Mouse (Mus musculus): ENCODE measurements around the gene Pcolce2.

The Pcolce2 gene

DNA sequence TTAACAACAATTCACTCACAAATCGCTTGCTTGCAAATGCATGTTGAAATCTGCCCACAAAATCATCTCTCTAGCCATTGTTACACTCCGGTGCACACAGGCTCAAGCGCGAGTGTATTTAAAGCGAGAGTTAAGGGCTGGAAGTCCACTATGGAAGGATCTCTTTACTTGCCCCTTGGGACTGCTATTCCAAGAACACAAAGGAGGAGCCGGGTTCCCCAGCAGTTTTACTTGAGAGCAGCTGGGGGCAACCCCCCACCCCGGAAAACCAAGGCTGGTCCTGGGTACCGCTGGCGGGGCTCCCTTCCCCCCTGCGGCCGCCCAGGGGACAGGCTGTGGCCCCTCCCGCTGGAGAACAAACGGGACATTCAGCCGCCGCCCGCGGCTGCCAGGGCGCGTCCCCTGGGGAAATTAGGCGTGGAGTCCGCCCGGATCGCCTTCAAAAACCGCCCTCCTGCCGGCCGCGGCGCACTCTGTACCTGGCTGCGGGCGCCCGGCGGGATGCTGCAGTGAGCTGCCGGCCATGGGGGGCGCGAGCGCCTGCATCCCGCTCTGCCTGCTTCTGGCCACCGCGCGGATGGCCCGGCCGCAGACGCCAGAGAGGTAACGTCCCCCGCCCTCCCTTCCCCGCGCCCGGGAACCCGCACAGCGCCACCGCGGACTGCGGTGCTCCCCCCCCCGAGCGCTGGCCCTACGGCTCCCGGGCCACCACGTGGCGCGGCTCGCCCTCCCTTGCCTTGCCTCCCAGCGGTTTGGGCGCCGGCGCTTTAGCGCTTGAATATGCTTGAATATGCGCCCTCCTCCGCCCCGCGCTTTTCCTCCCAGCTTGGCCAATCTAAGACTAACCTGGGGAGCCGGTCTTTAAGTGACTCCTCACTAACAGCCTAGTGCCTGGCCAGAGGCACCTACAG is at the start of gene Pcolce2:
Gene Pcolce2 (plus strand): TSS at position 331 of the 911 bp plus-strand sequence.
- under 1% methylated on average over 67 of the region's 71 CpGs for WGBS

DNA sequence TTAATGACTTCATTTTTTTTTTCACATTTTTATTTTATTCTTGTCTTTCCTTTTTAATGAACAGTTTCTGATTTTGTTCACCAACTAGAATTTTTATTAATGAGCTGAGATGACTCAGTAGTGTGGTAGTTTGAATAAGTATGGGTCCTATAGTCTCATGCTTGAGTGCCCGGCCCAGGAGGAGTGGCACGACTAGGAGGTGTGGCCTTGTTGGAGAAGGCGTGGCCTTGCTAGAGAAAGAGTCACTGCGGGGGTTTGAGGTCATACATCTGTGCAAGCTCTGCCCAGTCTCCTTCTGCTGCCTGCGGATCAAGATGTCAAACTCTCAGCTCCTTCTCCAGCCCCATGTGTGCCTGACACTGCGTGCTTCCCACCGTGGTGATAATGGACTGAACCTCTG is 49.3 kb upstream of the Pcolce2 start:
- 88% methylated on average over 7 of the region's 7 CpGs for WGBS

DNA sequence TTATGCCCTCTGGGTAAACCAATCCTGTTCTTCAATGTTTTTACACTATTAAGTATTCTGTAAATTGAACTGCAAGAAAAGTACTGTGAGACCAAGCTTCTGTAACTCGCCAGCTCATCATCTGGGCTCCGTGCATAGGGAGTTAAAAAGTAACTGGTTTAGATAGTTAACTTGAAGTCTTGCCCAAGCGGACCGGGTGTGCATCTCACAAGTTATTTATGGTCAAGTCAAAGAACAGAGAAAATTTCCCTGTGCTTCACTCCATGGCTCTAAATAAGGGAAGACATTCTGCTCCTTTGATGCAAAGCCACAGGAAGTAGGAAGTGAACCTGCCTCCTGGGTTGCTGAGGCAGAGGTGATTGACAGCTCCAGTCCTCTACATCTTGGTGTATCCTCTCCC is 43.1 kb upstream of the Pcolce2 start:
- WGBS = 77% methylated on average over 4 of the region's 4 CpGs

DNA sequence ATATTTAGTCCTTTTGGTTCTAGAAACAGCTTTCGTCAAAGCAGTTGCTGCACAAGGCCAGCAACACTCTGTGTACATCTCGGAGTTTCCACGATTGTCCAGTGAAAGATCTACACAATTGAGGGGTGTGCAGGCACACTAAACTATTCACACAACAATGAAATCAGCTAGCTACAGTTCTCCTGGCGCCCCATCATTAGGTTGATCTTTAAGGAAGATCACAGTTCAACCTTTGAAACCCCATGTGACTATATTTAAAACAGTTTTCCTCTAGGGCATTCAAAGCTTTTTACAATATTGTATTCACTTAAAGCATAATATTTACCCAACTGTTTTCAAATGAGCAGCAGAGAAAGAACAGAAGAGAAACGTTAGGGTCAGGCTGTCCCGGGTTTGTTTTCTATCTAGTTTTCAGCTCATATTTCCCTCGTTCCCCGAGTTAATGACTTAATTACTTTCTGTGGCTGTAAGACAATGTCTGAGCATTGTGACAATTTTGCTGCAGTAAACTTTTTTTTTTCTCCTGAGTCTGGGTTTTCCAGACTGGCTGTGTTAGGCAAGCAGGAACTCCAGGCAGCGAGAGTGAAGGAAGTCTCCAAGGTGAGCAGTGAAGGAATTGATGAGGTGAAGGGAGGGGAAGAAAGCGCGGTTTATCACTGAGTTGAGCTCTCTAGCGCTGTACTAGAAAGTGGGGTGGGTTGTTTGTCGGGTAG is 39.8 kb upstream of the Pcolce2 start:
- WGBS = 51% methylated on average over 13 of the region's 13 CpGs

GRCm38 (mm10) chr9:95598179-95598721 is 39.2 kb upstream of the Pcolce2 start:
- WGBS = 61% methylated on average over 19 of the region's 19 CpGs

- 91% methylated on average over 4 of the region's 4 CpGs for WGBS
Observed at GRCm38 (mm10) chr9:95599399-95599798, 38.0 kb upstream of the Pcolce2 start.

- 75% methylated on average over 3 of the region's 3 CpGs for WGBS
Observed at GRCm38 (mm10) chr9:95602849-95603248, 34.6 kb upstream of the Pcolce2 start.

DNA sequence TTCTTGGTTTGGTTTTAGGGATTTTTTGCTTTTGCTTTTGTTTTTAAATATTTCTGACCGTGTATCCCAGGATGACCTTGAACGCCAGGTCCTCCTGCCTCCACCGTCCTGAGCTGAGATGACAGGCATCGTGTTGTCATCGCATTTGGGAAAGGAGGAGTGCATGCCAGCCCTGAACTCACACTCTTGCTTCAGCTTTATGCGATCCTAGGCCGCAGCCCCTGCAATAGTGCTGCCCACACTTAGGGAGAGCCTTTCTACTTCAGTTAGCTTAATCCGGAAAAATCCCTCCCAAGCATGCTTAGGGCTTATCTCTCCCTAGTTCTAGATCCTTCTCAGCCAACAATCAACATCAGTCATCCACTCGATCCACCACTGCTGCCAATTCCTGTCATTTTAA is 34.1 kb upstream of the Pcolce2 start:
- WGBS = 84% methylated on average over 9 of the region's 9 CpGs

DNA sequence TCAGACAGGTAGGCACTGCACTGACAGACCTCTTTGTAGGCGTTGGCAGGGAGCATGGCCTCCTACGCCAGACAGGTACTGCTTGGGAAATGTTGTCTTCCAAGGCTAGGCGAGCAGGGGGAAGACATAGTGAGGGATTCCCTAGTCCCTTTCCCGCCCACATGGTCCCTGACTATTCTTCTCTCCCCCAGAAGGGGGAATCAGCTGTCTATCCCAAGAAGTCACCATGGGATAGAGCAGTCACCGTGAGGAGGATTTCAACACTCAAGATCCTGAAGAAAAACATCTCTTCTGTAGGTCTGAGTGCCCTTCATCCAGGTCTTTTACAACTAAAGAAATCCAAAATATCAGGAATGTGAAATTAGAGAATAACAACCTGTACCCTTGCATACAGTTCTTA is 30.2 kb upstream of the Pcolce2 start:
- 73% methylated on average over 5 of the region's 5 CpGs for whole genome bisulfite sequencing

DNA sequence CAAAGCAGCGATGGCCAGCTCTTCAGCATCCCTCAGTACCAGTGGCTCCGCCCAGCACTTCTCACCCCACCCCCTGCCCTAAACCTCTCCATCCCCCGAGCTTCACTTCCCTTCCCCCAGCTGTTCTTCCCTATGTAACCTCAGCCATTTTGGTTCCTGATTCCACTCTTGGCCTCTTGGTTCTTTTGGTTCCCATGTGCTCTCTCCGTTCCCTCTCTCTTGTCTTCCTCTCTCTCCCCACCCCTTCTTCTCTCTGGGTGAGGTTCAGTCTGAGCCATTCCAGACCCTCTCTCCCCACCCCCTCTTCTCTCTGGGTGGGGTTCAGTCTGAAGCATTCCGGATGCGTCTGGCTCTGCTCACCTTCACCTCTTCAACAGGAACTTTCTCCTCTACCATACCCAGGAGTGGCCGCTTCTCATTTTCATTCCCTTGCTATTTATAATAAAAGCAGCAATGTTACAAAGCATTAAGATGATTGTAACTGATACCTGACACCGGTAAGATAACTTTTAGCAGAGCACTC is 25.1 kb upstream of the Pcolce2 start:
- WGBS = 85% methylated on average over 8 of the region's 8 CpGs

DNA sequence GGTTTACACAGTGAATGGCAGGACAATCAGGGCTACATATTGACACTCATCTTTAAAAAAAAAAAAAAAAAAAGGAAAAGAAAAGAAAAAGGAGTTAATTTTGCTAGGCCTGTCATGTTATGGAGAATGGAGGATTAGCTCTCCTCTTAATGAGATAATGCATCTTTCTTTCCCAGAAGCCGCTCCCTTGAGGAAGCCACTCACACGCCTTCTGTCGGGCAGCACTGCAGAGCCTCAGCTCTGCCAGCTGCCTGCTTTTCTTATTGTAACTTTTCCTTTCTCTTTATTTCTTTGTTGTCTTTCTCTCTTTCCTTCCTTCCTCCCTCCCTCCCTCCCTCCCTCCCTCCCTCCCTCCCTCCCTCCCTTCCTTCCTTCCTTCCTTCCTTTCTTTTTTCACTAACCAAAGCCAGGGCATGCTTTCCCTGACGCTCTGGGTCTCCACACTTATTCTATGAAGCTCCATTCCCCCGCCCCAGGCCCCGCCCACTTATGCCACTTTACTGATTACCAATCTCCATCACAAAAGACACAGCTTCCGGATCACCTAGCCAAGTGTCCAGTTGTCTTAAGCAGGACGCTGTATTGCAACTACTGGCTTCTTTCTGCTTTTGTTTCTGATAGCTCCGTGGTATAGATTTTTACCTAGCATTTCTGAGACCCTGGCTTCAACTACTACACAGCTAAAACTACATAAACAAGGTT is 23.8 kb upstream of the Pcolce2 start:
- WGBS = 34% methylated on average over 9 of the region's 9 CpGs

DNA sequence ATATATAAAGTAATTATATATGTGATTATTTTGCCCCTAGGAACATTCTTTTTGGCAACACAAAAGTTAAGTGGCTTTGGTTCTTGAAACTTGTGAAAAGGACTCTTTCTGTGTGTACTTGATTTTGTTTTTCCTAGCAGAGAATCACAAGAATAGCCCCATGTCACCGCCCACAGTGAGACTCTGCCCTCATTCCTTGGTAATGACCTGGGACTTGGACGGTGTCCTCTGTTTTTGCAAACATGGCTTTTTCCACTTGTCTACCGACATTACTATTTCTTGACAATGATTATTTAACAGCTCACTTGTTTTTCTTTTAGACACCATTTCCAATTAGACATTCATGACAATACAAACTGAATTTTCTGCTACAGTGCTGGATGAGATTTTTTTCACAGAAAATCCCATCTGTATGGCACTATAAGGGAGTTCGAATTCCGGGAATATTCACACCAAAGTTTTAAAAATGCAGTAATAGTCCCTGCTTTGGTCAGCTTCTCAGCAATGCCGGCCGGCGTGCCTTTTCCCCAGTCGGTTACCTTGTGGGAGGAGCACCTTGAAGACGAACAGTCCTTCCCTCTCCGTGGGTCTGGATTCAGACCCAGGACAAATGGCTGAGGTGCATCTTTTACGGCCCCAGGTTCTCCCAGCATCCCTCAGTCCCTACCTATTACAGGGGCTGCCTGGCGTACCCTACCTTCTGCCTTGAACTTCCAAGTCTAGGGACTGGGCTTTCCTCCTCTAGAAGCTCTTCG is 22.4 kb upstream of the Pcolce2 start:
- WGBS = 79% methylated on average over 14 of the region's 14 CpGs

- WGBS = 86% methylated on average over 3 of the region's 3 CpGs
Observed at GRCm38 (mm10) chr9:95615961-95616360, 21.4 kb upstream of the Pcolce2 start.

DNA sequence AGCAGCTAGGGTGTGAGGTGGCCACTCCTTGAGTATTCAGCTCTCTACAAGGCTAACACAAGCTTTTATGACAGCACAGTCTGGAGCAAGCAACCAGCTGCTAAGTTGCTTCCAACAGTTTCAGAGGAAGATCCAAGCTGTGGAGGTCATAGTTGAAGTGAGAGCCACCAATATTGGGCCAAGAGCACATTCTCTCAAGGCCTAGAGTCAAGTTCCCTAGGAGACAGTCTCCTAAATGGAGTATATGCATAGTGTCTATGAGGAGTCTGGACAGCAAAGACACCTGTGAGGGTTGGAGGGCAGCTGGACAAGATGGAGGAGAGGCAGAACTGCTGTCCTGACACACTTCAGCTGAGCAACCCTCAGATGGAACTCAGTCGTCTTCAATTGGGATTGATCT is 18.8 kb upstream of the Pcolce2 start:
- WGBS = 95% methylated on average over 1 of the region's 1 CpGs

GRCm38 (mm10) chr9:95624072-95624471 is 13.3 kb upstream of the Pcolce2 start:
- 87% methylated on average over 3 of the region's 3 CpGs for WGBS

DNA sequence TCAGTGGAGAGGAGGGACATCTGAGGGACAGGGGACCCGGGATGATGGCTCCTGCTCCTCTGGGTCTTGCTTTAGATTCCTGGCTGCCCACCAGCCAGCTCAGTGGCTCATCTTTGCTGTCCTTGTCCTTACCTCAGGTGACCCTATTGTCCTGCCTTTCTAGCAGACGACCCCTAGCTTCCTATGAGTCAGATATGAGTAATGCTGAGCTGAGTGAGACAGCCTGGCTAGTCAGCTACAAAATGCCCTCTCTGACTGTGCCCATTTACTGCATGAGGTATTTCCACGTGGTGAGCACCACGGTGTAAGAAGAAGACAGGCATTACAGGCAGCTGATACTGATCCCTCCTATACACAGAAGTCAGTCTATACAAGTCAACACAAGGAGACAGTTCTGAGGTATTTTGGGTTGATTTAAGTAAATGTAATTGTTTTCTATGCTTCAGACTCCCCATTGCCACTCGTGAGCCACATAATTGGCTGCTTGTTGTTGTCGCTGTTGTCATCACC is 8.9 kb upstream of the Pcolce2 start:
- WGBS = 83% methylated on average over 6 of the region's 6 CpGs

- WGBS = 86% methylated on average over 2 of the region's 2 CpGs
Observed at GRCm38 (mm10) chr9:95629561-95629960, 7.8 kb upstream of the Pcolce2 start.

DNA sequence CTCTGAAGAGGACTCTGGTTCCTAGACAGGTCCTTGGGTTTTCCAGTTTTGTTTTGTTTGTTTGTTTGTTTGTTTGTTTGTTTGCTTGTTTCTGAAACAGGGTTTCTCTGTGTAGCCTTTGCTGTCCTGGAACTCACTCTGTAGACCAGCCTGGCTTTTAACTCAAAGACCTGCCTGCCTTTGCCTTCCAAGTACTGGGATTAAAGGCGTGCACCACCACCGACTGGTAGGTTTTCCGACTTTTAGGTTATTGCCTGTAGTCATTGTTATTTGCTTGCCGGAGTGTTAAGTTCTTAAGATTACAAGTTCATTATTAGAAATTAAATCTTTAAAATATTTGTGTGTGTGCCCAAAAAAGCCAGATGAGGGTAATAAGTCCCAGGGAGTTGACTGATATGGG is 1.0 kb upstream of the Pcolce2 start:
- 87% methylated on average over 4 of the region's 4 CpGs for WGBS

DNA sequence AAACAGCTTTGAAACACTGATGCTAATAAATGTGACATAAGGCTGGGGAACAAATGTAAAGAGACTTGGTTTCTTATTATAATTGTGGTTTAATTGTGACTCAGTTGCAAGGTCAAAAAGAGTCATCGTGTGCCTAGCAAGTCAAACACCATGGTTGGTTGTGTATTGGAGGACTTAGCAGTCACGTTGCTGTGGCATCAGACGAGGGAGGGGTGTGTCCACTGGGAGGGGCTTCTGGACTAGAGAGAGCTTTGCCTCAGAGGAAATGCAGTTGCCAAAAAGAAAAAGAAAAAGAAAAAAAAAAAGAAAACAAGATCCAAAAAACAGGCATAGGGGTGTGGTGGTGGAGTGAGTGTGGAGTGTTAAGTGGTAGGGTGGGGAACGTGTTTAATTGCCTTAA is 2.5 kb downstream of the Pcolce2 start:
- 63% methylated on average over 4 of the region's 4 CpGs for WGBS

- 85% methylated on average over 8 of the region's 8 CpGs for WGBS
Observed at GRCm38 (mm10) chr9:95645926-95646325, 8.5 kb downstream of the Pcolce2 start.

GRCm38 (mm10) chr9:95653363-95653762 is 16.0 kb downstream of the Pcolce2 start:
- WGBS = 90% methylated on average over 6 of the region's 6 CpGs
